Mouse (Mus musculus) heart, adult 2 months (tissue): ENCODE results near the gene Homer3.

Experiments
- CTCF ChIP-seq: fragments of 200-600 bp; IDR thresholded peaks from 2 replicates; pipeline ENCODE4 v1.8.1; 2022; ENCODE audit warnings: antibody characterized with exemption, mild to moderate bottlenecking, moderate library complexity
- EP300 ChIP-seq: fragments of 200-500 bp; IDR thresholded peaks from 2 replicates; pipeline ENCODE4 v1.6.1; 2011; ENCODE audit warnings: low read depth, low read length, control low read depth; ENCODE audit not compliant: insufficient read depth
- POLR2A ChIP-seq: fragments of 200-500 bp; IDR thresholded peaks from 2 replicates; pipeline ENCODE4 v1.6.1; 2011; ENCODE audit warnings: mild to moderate bottlenecking, low read depth, low read length, control low read depth; ENCODE audit not compliant: insufficient read depth

DNA sequence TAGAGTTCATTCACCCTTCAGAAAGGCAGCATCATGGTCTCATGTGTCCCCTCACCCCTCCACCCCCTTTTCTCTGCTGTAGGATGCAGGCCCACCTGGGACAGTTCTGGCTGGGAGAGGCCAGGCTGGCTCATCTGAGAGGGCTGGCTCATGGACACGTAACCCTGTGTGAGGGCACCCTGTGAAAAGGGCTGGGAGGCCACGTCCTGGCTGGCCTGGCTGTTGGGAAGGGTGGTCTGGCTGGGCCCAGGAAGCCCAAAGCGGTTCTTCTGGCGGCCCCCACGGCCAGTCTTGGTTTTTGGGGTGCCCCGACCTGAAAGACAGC is 50.2 kb downstream of the Homer3 start:
- TF ChIP-seq POLR2A = no peak
- no peak for TF ChIP-seq CTCF
- no peak for TF ChIP-seq EP300
